In genomic region chr10:57743606-57744016, GRCm38 (mm10) we compare ENCODE assay signal across 8 mouse cellular contexts. TPM values are rescaled to one million over a fixed set of nuclear protein-coding genes. Genes with fewer than 3 reads are reported as not detected.
DNase-seq lines count a peak whose midpoint lies in the region; ATAC-seq lines count a peak whose summit lies in the region.

No protein-coding gene starts in this region.

- H3K27ac ChIP-seq in forebrain, embryonic 12.5 days, result no peak overlapping the region
- H3K27ac ChIP-seq in hindbrain, embryonic 15.5 days (replicated peaks), result no peak overlapping the region; the same call in 1 of the 2 replicates

- H3K4me3 ChIP-seq in forebrain, embryonic 12.5 days (replicated peaks), result peak overlapping the region; percentile 26
- H3K4me3 ChIP-seq in hindbrain, embryonic 15.5 days, result peak overlapping the region; percentile 43

- H3K4me1 ChIP-seq in forebrain, embryonic 12.5 days, result peaks cover 6% of the 10 kb centered on the region; the same call in 1 of the 2 replicates
- H3K4me1 ChIP-seq in hindbrain, embryonic 15.5 days (replicated peaks), result no peaks in the 10 kb centered on the region

- ATAC-seq in cerebellum, adult (ENCODE audit: insufficient number of reproducible peaks, low FRiP score, low TSS enrichment), result peak; percentile 63; the same call in 1 of the 2 replicates
- peak; percentile 73 for ATAC-seq in forebrain, embryonic 12.5 days (ENCODE audit: low FRiP score)
- ATAC-seq in hindbrain, embryonic 15.5 days (ENCODE audit: low FRiP score, low read depth), result peak; percentile 86

- no peaks in the 10 kb centered on the region for H3K36me3 ChIP-seq in forebrain, embryonic 12.5 days (replicated peaks)
- no peaks in the 10 kb centered on the region for H3K36me3 ChIP-seq in hindbrain, embryonic 15.5 days

- no peak for DNase-seq in cerebellum, adult 11-12 months
- peak; percentile 87 for DNase-seq in brain, adult 2 months (ENCODE audit: low read depth, low spot score)
- DNase-seq in layer of hippocampus, postnatal 36 days, result peak; percentile 17 to 55
- peak; percentile 39 for DNase-seq in lung, postnatal 14 days
- peak; percentile 17 for DNase-seq in right cerebral cortex, adult 18-20 months

- H3K4me2 ChIP-seq in forebrain, embryonic 12.5 days, result peak overlapping the region; percentile 38
- H3K4me2 ChIP-seq in hindbrain, embryonic 15.5 days, result peak overlapping the region; percentile 58

- H3K27me3 ChIP-seq in forebrain, embryonic 12.5 days, result no peaks in the 10 kb centered on the region
- H3K27me3 ChIP-seq in hindbrain, embryonic 15.5 days, result no peaks in the 10 kb centered on the region

- H3K9ac ChIP-seq in forebrain, embryonic 12.5 days, result no peak overlapping the region; the same call in 1 of the 2 replicates
- peak overlapping the region; percentile 43; the same call in 1 of the 2 replicates for H3K9ac ChIP-seq in hindbrain, embryonic 15.5 days

- 4% methylated on average over 6 of the region's 6 CpGs for WGBS in forebrain, embryonic 12.5 days
- WGBS in hindbrain, embryonic 15.5 days, result 1% methylated on average over 6 of the region's 6 CpGs

- H3K9me3 ChIP-seq in forebrain, embryonic 12.5 days, result no peaks in the 10 kb centered on the region
- H3K9me3 ChIP-seq in hindbrain, embryonic 15.5 days, result no peaks in the 10 kb centered on the region

RNA-seq across cellular contexts. Expression of gene Fabp7, which starts 41.1 kb away (rescaled TPM):
- polyA plus RNA-seq in forebrain, embryonic 12.5 days (2016; fragmentation: Nextera tagmentation; extraction: Ambion mirVana), result 969 and 1,158 TPM in 2 replicates
- polyA plus RNA-seq in hindbrain, embryonic 15.5 days (2015; fragmentation: Nextera tagmentation; extraction: Ambion mirVana), result 2,182 and 2,246 TPM in 2 replicates
- total RNA-seq in layer of hippocampus, postnatal 36 days (2021), result 100 to 1,000 TPM; 113 to 122 TPM

RNA-seq across cellular contexts. Expression of gene Smpdl3a, which starts 50.5 kb away (rescaled TPM):
- 7.5 and 7.7 TPM in 2 replicates for polyA plus RNA-seq in forebrain, embryonic 12.5 days (2016; fragmentation: Nextera tagmentation; extraction: Ambion mirVana)
- polyA plus RNA-seq in hindbrain, embryonic 15.5 days (2015; fragmentation: Nextera tagmentation; extraction: Ambion mirVana), result 28.5 and 32.1 TPM in 2 replicates
- total RNA-seq in layer of hippocampus, postnatal 36 days (2021), result 10 to 100 TPM; 24.3 to 26.3 TPM
